Mouse (Mus musculus) brain, embryonic 14.5 days (tissue): Measurements from ENCODE around the gene Megf11.

Source experiments
- CTCF ChIP-seq: fragments of 200-500 bp; IDR thresholded peaks from 2 replicates; pipeline ENCODE4 v1.5.1; 2012; ENCODE audit warnings: inconsistent platforms, mild to moderate bottlenecking, moderate library complexity, borderline replicate concordance; ENCODE audit not compliant: insufficient read depth, insufficient read length; ENCODE audit errors: extremely low read depth
- POLR2A ChIP-seq: fragments of 200-500 bp; IDR thresholded peaks from 2 replicates; pipeline ENCODE4 v1.6.1; 2012; ENCODE audit warnings: mild to moderate bottlenecking, inconsistent platforms, borderline replicate concordance; ENCODE audit not compliant: poor library complexity, insufficient read depth, insufficient read length, severe bottlenecking; ENCODE audit errors: extremely low read depth

DNA sequence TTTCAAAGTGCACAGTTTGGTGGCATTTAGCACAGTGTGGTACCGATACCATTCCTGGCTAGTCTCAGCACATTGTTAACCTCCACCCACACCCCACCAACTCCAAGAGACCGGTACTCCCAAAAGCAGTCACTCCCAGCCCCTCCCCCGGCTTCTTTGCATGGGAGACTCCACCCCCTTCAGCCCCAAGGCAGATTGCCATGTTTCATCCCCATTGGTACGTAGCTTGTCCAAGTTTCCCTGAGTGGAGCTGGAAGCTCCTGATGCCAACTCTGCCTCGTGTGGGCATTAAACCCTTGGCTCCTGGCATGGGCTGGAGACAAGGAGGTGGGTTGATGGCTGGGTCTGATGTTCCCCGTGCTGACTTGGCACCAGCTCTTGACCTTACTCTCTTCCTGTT, 129.4 kb downstream of the Megf11 start:
- TF ChIP-seq CTCF: no peak
- no peak for TF ChIP-seq POLR2A
